Mouse (Mus musculus) hindbrain, embryonic 11.5 days (tissue): ENCODE data around the gene Gnb1. TPM values are rescaled to one million over a fixed set of nuclear protein-coding genes. Genes with fewer than 3 reads are reported as not detected.

Experiments
- ATAC-seq: fragments of 200-750 bp; cut with Nextera tagmentation; 2 replicates; pipeline ENCODE4 v1.8.0; 2017; ENCODE audit warnings: mild to moderate bottlenecking, moderate TSS enrichment, moderate library complexity; ENCODE audit not compliant: low FRiP score
- DNase-seq: peaks from one replicate; pipeline ENCODE4 v3.0.0-alpha.2; 2015; ENCODE audit warnings: low spot score
- H3K27ac ChIP-seq: fragments of 300-500 bp; sonication (generic); 2 replicates; pipeline ENCODE4 v1.5.1; 2014; ENCODE audit warnings: mild to moderate bottlenecking, low read depth, low read length
- H3K27me3 ChIP-seq: fragments of 300-500 bp; sonication (generic); 2 replicates; pipeline ENCODE4 v1.6.1; 2014; ENCODE audit warnings: mild to moderate bottlenecking, low read length, moderate library complexity, mixed read lengths; ENCODE audit not compliant: control insufficient read depth, insufficient read depth
- H3K36me3 ChIP-seq: fragments of 300-500 bp; sonication (generic); 2 replicates; pipeline ENCODE4 v1.6.1; 2014; ENCODE audit warnings: mild to moderate bottlenecking, low read length, moderate library complexity, mixed read lengths; ENCODE audit not compliant: control insufficient read depth, insufficient read depth
- H3K4me1 ChIP-seq: fragments of 300-500 bp; sonication (generic); replicated peaks from 2 replicates; pipeline ENCODE4 v1.6.1; 2014; ENCODE audit warnings: low read length, mixed read lengths; ENCODE audit not compliant: control insufficient read depth, insufficient read depth
- H3K4me2 ChIP-seq: fragments of 300-500 bp; sonication (generic); replicated peaks from 2 replicates; pipeline ENCODE4 v1.6.1; 2014; ENCODE audit warnings: mild to moderate bottlenecking, low read depth, low read length
- H3K4me3 ChIP-seq: fragments of 300-500 bp; sonication (generic); 2 replicates; pipeline ENCODE4 v1.5.1; 2014; ENCODE audit warnings: low read depth, low read length
- H3K9ac ChIP-seq: fragments of 300-500 bp; sonication (generic); 2 replicates; pipeline ENCODE4 v1.6.1; 2014; ENCODE audit warnings: low read depth, low read length
- H3K9me3 ChIP-seq: fragments of 300-500 bp; sonication (generic); 2 replicates; pipeline ENCODE4 v1.6.1; 2016; ENCODE audit warnings: low read length; ENCODE audit not compliant: control insufficient read depth
- WGBS: fragments of 180-500 bp; shearing (Covaris S2); extraction: QIAGEN DNeasy Blood & Tissue Kit; methylation state at CpG from one replicate; pipeline ENCODE4 v1.1.7; 2014; 5-methylcytosine and 5-hydroxymethylcytosine counted together
- polyA plus RNA-seq: library from polyadenylated mRNA; unstranded; fragments of >200 nt; fragmentation: Nextera tagmentation; extraction: Ambion mirVana; gene quantifications from 2 replicates; pipeline ENCODE4 v1.2.1, GENCODE M21; 2014

The Gnb1 gene
- polyA plus RNA-seq, 1 experiment from 2014 or later = 832 TPM

- no peaks in the 10 kb centered on the region for H3K36me3 ChIP-seq
- no peaks in the 10 kb centered on the region for H3K27me3 ChIP-seq
- H3K27ac ChIP-seq = no peak overlapping the region
- no peak for DNase-seq
- 83% methylated on average over 13 of the region's 13 CpGs for WGBS
- no peak overlapping the region for H3K4me3 ChIP-seq
- no peaks in the 10 kb centered on the region for H3K9me3 ChIP-seq
- no peaks in the 10 kb centered on the region for H3K4me1 ChIP-seq
- ATAC-seq = no peak
- no peak overlapping the region for H3K4me2 ChIP-seq
- no peak overlapping the region for H3K9ac ChIP-seq
Measured at GRCm38 (mm10) chr4:155467237-155468010, 23.7 kb upstream of the Gnb1 start.

GRCm38 (mm10) chr4:155468952-155469351 is 22.2 kb upstream of the Gnb1 start, which contains the start of gene Tmem52:
Gene Tmem52, plus strand, starts transcription at chr4:155469114.
- Histone ChIP-seq H3K36me3 (no peaks in the 10 kb centered on the region), H3K4me3 (no peak within 1 kb of the TSS), H3K9ac (no peak within 1 kb of the TSS), H3K4me2 (no peak within 1 kb of the TSS), H3K4me1 (no peaks in the 10 kb centered on the region), H3K27me3 (no peaks in the 10 kb centered on the region), H3K9me3 (no peaks in the 10 kb centered on the region), H3K27ac (no peak within 1 kb of the TSS)
- DNase-seq (peak; percentile 37), ATAC-seq (no peak)
- 12% methylated on average over 21 of the region's 21 CpGs for WGBS

DNA sequence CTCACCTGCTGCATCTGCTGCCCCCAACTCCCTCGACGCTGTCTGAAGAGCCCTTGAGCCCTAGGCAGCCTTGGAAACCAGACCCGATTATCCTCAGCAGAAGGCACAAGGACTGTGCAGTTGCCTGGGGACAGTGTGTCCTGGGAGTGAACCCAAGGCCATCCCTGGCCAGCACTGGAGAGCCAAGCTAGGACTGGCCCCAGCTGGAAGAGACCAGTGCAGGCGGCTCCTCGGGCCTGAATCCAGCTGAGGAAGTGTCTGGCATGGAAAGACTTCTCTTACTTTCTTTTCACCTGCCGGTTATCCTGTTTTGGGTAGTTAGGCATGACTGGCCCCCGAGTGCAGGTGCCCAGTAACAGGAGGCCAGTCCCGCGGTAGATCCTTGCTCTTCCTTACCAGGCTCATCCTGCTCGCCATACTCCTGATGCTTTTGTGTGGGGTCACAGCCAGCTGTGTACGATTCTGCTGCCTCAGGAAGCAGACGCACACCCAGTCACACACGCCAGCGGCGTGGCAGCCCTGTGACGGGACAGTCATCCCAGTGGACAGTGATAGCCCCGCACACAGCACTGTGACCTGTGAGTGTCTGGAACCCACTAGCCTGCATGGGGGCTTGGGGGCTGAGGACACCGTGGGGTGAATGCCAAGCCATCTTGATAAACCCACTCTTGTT is 21.4 kb upstream of the Gnb1 start:
- DNase-seq (no peak), ATAC-seq (no peak)
- Histone ChIP-seq H3K4me1 (no peaks in the 10 kb centered on the region), H3K27me3 (no peaks in the 10 kb centered on the region), H3K27ac (no peak overlapping the region), H3K4me3 (no peak overlapping the region), H3K4me2 (no peak overlapping the region), H3K36me3 (no peaks in the 10 kb centered on the region), H3K9me3 (no peaks in the 10 kb centered on the region), H3K9ac (no peak overlapping the region)
- 80% methylated on average over 18 of the region's 18 CpGs for WGBS

DNA sequence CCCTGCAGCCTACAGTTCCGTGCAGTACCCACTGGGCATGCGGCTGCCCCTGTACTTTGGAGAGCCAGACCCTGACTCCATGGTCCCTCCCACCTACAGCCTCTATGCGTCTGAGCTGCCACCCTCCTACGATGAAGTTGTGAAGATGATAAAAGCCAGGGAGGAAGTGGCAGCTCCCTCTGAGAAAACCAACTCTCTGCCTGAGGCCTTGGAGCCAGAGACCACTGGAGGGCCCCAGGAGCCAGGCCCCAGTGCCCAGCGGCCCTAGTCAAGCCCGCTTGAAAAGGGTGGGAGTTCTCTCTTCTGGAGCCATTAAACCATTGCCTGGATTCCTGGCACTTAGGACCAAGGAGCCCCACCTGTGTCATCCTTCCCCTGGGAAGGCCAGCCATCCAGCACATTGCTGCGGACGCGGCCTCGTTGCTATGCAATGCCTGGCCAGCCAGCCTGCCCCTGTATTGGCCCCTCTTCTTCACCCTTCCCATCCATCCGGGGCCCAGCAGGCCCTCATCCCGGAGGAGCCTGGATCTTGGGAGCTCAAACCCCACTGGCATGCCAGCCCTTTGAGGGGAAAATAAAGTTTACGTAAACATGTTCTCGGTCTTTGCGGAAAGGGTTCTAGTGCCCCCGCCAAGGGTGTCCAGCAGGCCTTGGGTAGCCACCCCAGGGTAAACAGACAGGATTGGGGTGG is 20.8 kb upstream of the Gnb1 start:
- no peaks in the 10 kb centered on the region for H3K4me1 ChIP-seq
- 83% methylated on average over 16 of the region's 16 CpGs for WGBS
- no peak overlapping the region for H3K4me3 ChIP-seq
- no peaks in the 10 kb centered on the region for H3K27me3 ChIP-seq
- H3K9me3 ChIP-seq = no peaks in the 10 kb centered on the region
- H3K9ac ChIP-seq = no peak overlapping the region
- H3K4me2 ChIP-seq = no peak overlapping the region
- no peak overlapping the region for H3K27ac ChIP-seq
- no peak for ATAC-seq
- no peaks in the 10 kb centered on the region for H3K36me3 ChIP-seq
- DNase-seq = no peak

DNA sequence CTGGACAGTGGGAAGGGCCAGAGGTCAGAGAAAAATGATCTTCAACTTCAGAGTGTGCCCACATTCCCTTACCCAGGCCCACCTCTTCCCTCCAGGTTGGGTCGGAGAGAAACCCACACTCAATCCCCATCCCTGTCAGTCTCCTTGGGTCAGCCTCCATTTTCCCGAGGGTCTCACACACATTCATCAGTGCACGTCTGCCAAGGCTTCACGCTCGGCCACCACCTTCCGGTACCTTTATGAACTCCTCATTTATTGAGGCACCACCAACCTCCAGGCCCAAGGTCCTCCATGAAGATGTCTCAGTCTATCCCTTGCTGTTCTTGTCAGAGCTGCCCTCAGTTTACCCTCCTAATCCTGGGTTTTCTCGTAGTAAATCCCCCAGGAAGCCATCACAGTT is 20.2 kb upstream of the Gnb1 start:
- Histone ChIP-seq H3K4me2 (no peak overlapping the region), H3K4me1 (no peaks in the 10 kb centered on the region), H3K27ac (no peak overlapping the region), H3K36me3 (no peaks in the 10 kb centered on the region), H3K27me3 (no peaks in the 10 kb centered on the region), H3K9me3 (no peaks in the 10 kb centered on the region), H3K4me3 (no peak overlapping the region), H3K9ac (no peak overlapping the region)
- no peak for ATAC-seq
- WGBS = 85% methylated on average over 7 of the region's 7 CpGs
- no peak for DNase-seq

DNA sequence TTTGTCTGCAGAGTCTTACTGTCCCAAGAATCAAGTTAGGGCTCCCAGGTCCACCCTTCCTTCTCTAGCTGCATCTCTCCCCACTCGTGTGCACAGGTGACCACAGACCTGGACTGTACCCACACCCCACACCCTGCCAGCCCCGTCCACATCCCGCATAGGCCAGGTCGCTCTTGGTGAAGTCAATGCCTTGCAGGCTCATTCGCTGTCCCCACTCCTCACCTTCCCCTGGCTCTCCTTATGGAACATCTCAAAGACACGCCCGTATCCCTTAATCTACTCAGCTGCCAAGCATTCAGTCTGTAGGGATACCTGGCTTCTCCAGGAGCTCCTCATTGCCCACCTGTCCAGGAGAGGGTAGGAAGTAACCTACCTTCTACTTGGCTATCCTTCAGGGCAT is 19.8 kb upstream of the Gnb1 start:
- no peaks in the 10 kb centered on the region for H3K4me1 ChIP-seq
- DNase-seq (no peak), ATAC-seq (no peak)
- no peaks in the 10 kb centered on the region for H3K9me3 ChIP-seq
- no peak overlapping the region for H3K4me3 ChIP-seq
- no peak overlapping the region for H3K9ac ChIP-seq
- no peaks in the 10 kb centered on the region for H3K36me3 ChIP-seq
- WGBS = 87% methylated on average over 7 of the region's 7 CpGs
- H3K4me2 ChIP-seq = no peak overlapping the region
- no peak overlapping the region for H3K27ac ChIP-seq
- no peaks in the 10 kb centered on the region for H3K27me3 ChIP-seq

- Histone ChIP-seq H3K9ac (no peak overlapping the region), H3K4me1 (no peaks in the 10 kb centered on the region), H3K9me3 (no peaks in the 10 kb centered on the region), H3K4me2 (no peak overlapping the region), H3K4me3 (no peak overlapping the region), H3K36me3 (no peaks in the 10 kb centered on the region), H3K27ac (no peak overlapping the region), H3K27me3 (no peaks in the 10 kb centered on the region)
- WGBS = 77% methylated on average over 3 of the region's 3 CpGs
- ATAC-seq (no peak), DNase-seq (no peak)
Measured at GRCm38 (mm10) chr4:155472716-155473290, 18.4 kb upstream of the Gnb1 start.

DNA sequence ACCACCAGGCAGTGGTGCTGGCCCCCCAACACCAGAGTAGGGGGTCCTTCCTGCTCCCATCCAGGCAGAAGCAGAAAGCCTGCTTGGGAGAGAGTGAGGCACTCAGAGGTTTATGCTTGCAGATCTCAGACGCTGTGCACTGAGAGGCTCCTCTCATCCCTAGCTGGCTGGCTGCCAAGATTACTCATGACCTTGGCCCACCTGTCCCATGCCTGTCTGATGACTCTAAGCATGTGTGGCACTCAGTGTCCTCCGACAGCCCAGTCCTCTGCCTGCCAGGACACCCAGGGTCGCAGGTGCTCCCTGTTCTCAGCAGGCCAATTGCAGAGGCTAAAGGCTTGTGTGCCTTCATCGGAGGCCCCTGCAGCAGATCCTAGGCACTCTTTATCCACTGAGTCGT is 17.8 kb upstream of the Gnb1 start:
- DNase-seq (no peak), ATAC-seq (no peak)
- WGBS = 66% methylated on average over 5 of the region's 5 CpGs

More for the DNA sequence above, 17.8 kb upstream of the Gnb1 start:
- no peak overlapping the region for H3K4me3 ChIP-seq
- H3K36me3 ChIP-seq = no peaks in the 10 kb centered on the region
- H3K9me3 ChIP-seq = no peaks in the 10 kb centered on the region
- H3K27ac ChIP-seq = no peak overlapping the region
- H3K4me2 ChIP-seq = no peak overlapping the region
- H3K27me3 ChIP-seq = no peaks in the 10 kb centered on the region
- H3K4me1 ChIP-seq = no peaks in the 10 kb centered on the region
- H3K9ac ChIP-seq = no peak overlapping the region
